Mouse (Mus musculus) thymus, adult 2 months (tissue): ENCODE results near the gene Mpig6b.

Experiments used
- CTCF ChIP-seq: fragments of 200-500 bp; IDR thresholded peaks from 2 replicates; pipeline ENCODE4 v1.5.1; 2012; ENCODE audit warnings: mild to moderate bottlenecking, control low read depth, low read length, moderate library complexity, borderline replicate concordance; ENCODE audit not compliant: control insufficient read depth, poor library complexity, insufficient read depth; ENCODE audit errors: extremely low read depth
- POLR2A ChIP-seq: fragments of 200-500 bp; IDR thresholded peaks from 2 replicates; pipeline ENCODE4 v1.6.1; 2012; ENCODE audit warnings: mild to moderate bottlenecking, low read length, control low read depth, moderate library complexity; ENCODE audit not compliant: control insufficient read depth, poor library complexity, insufficient read depth; ENCODE audit errors: extremely low read depth

DNA sequence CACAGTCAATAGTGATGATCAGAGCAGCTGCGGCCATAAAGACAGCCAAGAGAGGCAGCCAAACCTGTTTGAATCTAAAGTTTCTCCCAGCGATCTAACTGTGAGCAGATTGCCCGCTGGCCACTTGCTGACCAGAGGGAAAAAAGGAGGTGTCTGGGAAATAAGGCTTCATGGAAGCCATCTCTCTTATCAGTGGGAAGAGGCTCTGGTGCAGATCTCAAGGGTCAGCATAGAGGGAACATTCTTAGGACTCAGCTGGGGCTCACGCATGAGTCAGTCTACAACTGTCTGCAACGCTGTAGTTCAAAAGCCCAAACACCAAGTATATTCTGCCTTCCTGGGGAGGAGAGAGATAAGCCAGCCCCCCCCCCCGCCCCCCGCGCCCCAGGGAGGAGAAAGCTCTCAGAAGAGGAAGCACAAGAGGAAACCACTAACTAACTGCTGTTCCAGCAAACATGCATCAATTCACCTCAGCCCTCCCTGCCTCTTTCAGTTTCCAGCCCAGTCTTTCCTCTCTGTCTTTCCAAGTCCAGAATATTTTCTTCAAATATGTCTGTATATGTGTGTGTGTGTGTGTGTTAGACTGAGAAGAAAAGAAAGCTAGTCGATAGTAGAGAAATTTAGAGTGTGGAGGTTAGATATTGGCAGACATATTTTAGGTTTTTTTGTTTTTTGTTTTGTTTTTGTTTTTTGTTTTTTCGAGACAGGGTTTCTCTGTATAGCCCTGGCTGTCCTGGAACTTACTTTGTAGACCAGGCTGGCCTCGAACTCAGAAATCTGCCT is 17.6 kb downstream of the Mpig6b start:
- TF ChIP-seq CTCF (no peak), POLR2A (no peak)
